Mouse (Mus musculus) cerebellum, adult 11 months (tissue): ENCODE measurements at regions not wholly inside any gene's neighbourhood (a gene's known extent, or its start where the extent isn't known, plus 50 kb on each side); places are given as distances from the start of the nearest gene placed in this dataset.

Experiments used
- DNase-seq: peaks from one replicate; pipeline ENCODE4 v3.0.0; 2022

DNA sequence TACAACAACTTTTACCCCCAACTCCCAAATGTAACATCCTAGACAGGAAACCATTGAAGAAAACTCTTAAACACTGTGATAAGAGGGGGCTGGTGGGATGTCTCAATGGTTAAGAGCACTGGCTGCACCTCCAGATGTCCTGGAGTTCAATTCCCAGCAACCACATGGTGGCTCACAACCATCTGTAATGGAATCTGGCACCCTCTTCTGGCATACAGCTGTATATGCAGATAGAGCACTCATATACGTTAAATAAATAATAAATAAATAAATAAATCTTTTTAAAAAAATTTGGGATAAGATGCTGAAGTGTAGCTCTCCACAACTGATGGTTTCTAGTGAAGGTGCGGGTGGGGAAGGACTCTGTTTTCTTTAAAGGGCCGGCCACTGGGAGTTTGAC lies 69.3 kb downstream of the Kctd15 start:
- DNase-seq, result no peak

GRCm38 (mm10) chr7:34585312-34585865 lies 71.1 kb downstream of the Kctd15 start:
- no peak for DNase-seq

GRCm38 (mm10) chr7:34584870-34585269 lies 71.7 kb downstream of the Kctd15 start:
- no peak for DNase-seq

DNA sequence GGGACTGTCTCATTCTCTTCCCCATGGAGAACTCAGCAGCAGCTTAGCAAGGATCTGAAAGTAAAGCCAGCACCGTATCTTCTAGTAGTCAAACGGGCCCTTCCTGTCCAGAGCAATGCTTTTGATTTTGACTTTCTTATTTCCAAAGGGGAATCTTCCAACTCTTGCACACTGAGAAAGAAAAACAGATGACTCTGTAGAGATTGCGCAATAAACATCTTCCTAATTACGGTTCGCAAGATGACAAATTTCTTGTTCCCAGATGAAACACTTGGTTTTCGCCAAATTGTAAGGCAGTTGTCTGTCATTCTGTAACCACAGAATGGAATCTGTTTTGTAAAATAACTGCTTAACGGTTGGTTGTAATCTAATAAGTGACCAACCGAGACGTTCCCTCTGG lies 75.7 kb downstream of the Kctd15 start:
- DNase-seq, result no peak

- no peak for DNase-seq
Observed at GRCm38 (mm10) chr7:34571295-34571694, 85.2 kb downstream of the Kctd15 start.

DNA sequence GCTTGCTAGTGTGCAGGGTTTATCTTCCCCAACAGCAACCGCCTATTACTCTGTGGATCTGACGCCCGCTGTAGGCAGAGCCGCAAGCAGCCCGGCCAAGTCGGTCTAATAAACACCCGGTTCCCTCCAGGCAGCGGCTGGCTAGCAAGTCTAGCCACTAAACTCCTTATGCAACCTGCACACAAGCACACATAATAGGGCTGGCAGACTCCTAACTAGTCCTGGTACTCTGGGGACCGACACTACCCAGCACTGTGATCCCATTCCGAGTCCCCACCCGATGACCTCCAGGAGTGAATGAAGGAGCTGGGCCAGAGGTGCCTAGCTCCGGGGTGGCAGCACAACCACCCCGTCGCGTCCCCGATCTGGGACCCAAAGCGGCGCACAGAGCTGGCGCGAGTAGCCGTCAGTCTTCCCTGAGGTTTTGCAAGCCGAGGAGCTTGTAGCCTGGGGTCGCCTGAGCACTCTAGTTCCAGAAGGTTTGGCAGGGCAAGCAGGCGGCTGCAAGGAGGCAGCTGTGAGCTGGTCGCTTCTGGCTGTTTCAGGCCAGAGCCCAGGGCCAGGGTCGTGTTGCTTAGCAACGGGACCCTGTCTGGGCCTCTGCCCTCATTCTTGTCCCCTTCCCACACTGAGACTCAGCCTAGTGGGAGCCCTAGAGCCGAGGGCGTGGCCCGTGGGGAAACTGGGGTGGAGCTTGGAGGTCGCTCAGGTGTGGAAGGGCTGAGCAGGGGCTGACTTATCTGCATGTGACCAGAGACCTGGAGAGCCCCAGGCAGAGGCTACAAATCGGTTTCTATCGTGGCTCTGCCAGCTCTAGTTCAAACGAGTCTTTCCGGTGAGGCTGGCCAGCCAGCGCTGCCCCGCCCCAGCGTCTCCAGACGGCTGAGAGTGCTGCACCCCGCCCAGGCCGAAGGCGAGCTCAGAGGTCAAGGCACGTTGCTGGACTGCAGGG lies 86.1 kb downstream of the Kctd15 start:
- no peak for DNase-seq

- DNase-seq, result no peak
Observed at GRCm38 (mm10) chr7:34569747-34570113, 86.8 kb downstream of the Kctd15 start.

GRCm38 (mm10) chr7:34567575-34567974 lies 89.0 kb downstream of the Kctd15 start:
- DNase-seq, result no peak

- DNase-seq, result no peak
Observed at GRCm38 (mm10) chr7:34562160-34562559, 94.4 kb downstream of the Kctd15 start.

- no peak for DNase-seq
Observed at GRCm38 (mm10) chr7:34558615-34559343, 97.8 kb downstream of the Kctd15 start.

GRCm38 (mm10) chr7:34555196-34555595 lies 101.3 kb downstream of the Kctd15 start:
- no peak for DNase-seq

DNA sequence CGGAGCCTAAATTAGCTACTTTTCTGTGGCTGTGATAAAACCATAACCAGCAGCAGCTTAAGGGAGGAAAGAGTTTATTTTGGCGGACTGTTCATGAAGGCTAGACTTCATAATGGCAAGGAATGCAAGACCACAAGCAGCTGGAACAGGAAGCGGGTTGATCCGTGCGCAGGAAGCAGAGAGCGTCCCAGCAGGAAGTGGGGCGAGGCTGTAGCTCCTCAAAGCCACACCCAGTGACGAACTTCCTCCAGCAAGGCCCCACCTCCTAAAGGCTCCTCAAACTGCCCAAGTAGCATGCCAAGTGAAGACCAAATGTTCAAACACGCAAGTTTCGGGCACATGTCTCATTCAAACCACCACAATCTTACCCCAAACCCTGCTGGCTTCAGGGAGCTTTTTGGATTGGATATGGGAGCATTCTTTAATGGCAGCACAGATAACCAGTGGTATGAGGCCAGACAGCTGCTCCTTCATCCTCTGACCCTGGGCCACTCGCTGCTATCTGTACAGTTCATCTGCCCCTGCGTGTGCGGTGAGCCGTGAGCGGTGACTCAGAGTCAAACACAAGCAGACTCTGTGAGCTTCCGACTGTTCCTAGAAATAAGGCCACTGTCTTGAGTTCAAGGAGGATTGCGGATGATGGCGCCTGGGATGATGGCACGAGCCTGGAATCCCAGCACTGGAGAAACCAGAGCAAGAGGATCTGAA lies 109.8 kb downstream of the Kctd15 start:
- no peak for DNase-seq

- DNase-seq, result no peak
Observed at GRCm38 (mm10) chr7:34545906-34546305, 110.6 kb downstream of the Kctd15 start.

DNA sequence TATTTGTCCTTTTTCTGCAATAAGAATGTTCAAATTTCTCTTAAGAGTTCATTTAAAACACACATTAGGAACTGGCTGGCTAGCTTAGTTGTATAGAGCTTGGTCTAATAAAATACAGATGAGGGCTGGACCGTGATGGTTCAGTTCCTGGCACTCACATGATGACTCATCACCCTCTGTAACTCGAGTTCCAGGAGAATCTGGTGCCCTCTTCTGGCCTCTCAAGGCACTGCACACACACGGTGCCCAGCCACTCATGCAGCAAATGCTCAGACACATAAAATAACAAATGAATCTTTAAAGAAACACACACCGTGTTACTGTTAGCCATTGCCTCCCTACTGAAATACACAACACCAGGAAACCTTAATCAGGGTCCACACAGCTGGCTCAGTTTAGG lies 114.6 kb downstream of the Kctd15 start:
- no peak for DNase-seq

DNA sequence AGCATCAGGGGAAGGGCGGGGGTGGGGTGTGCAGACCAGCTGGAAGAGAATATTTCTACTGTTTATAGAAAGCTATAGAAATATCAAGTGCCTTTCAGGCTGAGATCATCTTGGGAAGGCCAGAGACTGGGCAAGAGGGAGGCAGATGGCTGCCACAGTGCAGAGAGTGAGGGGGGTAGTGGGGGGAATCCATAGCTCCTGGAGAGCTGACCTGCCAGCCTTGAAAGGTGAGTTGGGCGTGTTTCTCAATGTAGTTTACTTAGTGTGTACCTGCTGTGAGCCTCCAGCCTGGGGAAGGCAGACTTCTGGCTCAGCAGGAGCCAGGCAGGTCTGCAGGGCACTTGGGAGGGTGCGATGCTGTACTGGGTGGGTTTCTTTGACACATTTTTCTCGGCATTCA lies 115.5 kb downstream of the Kctd15 start:
- DNase-seq, result no peak

- no peak for DNase-seq
Observed at GRCm38 (mm10) chr7:34539856-34540255, 116.7 kb downstream of the Kctd15 start.

- DNase-seq, result no peak
Observed at GRCm38 (mm10) chr7:34538310-34539055, 118.0 kb downstream of the Kctd15 start.

- no peak for DNase-seq
Observed at GRCm38 (mm10) chr7:34537122-34537521, 119.4 kb downstream of the Kctd15 start.

DNA sequence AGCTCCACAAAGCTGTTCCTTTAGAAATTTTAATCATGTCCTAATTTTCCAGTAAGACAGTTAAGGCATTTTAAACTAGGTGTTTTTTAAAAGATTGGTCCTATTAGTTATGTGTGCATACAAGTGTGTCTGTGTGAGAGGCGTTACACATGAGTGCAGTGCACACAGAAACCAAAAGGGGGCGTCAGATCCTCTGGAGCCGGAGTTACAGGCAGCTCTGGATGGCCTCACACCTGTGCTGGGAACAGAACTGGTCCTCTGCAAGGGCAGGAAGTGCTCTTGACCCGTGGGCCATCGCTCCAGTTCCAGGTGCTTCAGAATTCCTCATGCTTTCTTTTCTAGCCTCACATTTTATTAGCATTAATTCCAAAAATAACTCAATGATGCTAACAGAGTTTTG lies 122.3 kb downstream of the Kctd15 start:
- DNase-seq, result no peak

DNA sequence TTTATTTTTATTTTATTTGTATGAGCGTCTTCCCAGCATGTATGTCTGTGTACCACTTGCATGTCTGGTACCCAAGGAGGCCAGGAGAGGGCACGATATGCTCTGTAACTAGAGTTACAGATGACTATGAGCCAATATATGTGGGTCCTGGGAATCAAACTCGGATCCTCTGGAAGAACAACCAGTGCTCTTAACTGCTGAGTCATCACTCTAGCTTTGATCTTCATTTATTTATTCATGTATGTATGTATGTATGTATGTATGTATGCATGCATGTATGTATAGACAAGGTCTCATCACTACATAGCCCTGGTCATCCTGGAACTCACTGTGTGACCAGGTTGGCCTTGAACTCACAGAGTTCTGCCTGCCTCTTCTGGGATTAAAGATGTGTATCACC lies 124.9 kb downstream of the Kctd15 start:
- no peak for DNase-seq

- no peak for DNase-seq
Observed at GRCm38 (mm10) chr7:34507858-34508257, 114.7 kb upstream of the Lsm14a start.

DNA sequence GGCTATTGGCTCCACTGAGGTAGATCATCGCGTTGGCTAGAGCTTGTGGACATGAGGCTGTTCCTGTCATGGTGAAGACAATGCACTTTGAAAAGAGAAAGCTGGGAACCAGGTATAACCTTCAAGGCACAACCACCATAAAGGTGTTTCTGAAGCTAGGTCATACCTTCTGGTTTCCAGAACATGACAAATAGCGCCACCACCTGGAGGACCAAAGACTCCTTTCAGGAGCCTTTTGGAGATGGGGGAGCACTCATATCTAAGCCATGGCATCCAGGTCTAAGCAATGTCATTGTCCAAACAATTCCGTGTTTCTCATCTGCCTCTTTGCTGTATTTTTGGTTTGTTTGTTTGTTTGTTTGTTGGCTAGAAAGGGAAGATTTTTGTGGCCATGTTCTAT lies 113.7 kb upstream of the Lsm14a start:
- no peak for DNase-seq
